Mouse (Mus musculus): ENCODE data around the gene Tmbim4.

The Tmbim4 gene

GRCm38 (mm10) chr10:120201131-120201921, at the start of gene Tmbim4:
Gene Tmbim4, plus strand, starts transcription at chr10:120201590.
- DNase-seq (ENCODE audit: extremely low spot score, low read depth, low spot score), result no peak

GRCm38 (mm10) chr10:120151672-120152071, 49.7 kb upstream of the Tmbim4 start:
- no peak for DNase-seq (ENCODE audit: extremely low spot score, low read depth, low spot score)

GRCm38 (mm10) chr10:120153911-120154310, 47.5 kb upstream of the Tmbim4 start:
- no peak for DNase-seq (ENCODE audit: extremely low spot score, low read depth, low spot score)

- DNase-seq (ENCODE audit: extremely low spot score, low read depth, low spot score), result no peak
These were observed 40.9 kb upstream of the Tmbim4 start for GRCm38 (mm10) chr10:120160533-120160932.

- no peak for DNase-seq (ENCODE audit: extremely low spot score, low read depth, low spot score)
These were observed 38.5 kb upstream of the Tmbim4 start for GRCm38 (mm10) chr10:120162840-120163239.

GRCm38 (mm10) chr10:120163490-120163889, 37.9 kb upstream of the Tmbim4 start:
- no peak for DNase-seq (ENCODE audit: extremely low spot score, low read depth, low spot score)

- no peak for DNase-seq (ENCODE audit: extremely low spot score, low read depth, low spot score)
These were observed 36.2 kb upstream of the Tmbim4 start for GRCm38 (mm10) chr10:120164931-120165792.

GRCm38 (mm10) chr10:120165793-120166503, 35.4 kb upstream of the Tmbim4 start:
- DNase-seq (ENCODE audit: extremely low spot score, low read depth, low spot score), result no peak

GRCm38 (mm10) chr10:120168070-120168469, 33.3 kb upstream of the Tmbim4 start:
- no peak for DNase-seq (ENCODE audit: extremely low spot score, low read depth, low spot score)

- no peak for DNase-seq (ENCODE audit: extremely low spot score, low read depth, low spot score)
These were observed 32.3 kb upstream of the Tmbim4 start for GRCm38 (mm10) chr10:120169064-120169463.

GRCm38 (mm10) chr10:120169841-120170240, 31.5 kb upstream of the Tmbim4 start:
- no peak for DNase-seq (ENCODE audit: extremely low spot score, low read depth, low spot score)

- DNase-seq (ENCODE audit: extremely low spot score, low read depth, low spot score), result no peak
These were observed 31.1 kb upstream of the Tmbim4 start for GRCm38 (mm10) chr10:120170277-120170676.

GRCm38 (mm10) chr10:120171340-120171739, 30.1 kb upstream of the Tmbim4 start:
- no peak for DNase-seq (ENCODE audit: extremely low spot score, low read depth, low spot score)

GRCm38 (mm10) chr10:120174192-120174705, 27.1 kb upstream of the Tmbim4 start:
- DNase-seq (ENCODE audit: extremely low spot score, low read depth, low spot score), result no peak

GRCm38 (mm10) chr10:120182887-120183286, 18.5 kb upstream of the Tmbim4 start:
- DNase-seq (ENCODE audit: extremely low spot score, low read depth, low spot score), result no peak

GRCm38 (mm10) chr10:120183342-120183741, 18.0 kb upstream of the Tmbim4 start:
- DNase-seq (ENCODE audit: extremely low spot score, low read depth, low spot score), result no peak

GRCm38 (mm10) chr10:120188513-120188912, 12.9 kb upstream of the Tmbim4 start:
- DNase-seq (ENCODE audit: extremely low spot score, low read depth, low spot score), result no peak

- DNase-seq (ENCODE audit: extremely low spot score, low read depth, low spot score), result no peak
These were observed 12.1 kb upstream of the Tmbim4 start for GRCm38 (mm10) chr10:120189276-120189675.

GRCm38 (mm10) chr10:120189782-120190181, 11.6 kb upstream of the Tmbim4 start:
- no peak for DNase-seq (ENCODE audit: extremely low spot score, low read depth, low spot score)

- DNase-seq (ENCODE audit: extremely low spot score, low read depth, low spot score), result no peak
These were observed 10.2 kb upstream of the Tmbim4 start for GRCm38 (mm10) chr10:120191165-120191564.

- no peak for DNase-seq (ENCODE audit: extremely low spot score, low read depth, low spot score)
These were observed 9.1 kb upstream of the Tmbim4 start for GRCm38 (mm10) chr10:120192278-120192677.
